In the genomic region with DNA sequence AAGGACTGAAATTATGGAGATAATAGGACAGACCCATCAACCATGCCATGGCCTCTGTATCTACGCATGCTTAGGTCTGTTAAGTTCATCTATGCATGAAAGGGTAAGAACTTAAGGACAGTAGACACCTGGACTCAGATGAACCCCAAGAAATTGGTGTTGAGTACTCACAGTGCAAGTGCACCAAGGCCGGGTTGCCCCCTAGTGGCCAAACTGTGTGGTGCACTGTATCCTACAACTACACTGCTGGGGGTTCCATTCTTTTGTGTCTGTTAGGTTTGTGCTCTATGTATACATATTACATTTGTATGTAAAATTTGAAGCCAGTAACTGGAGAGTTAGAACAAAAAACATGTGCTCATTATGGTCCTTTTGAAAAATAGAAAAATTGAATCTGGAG, we compare ENCODE assay signal across 9 mouse cellular contexts.
A peak's percentile ranks its signal among the peaks of the same experiment; 100 is the strongest.
DNase-seq lines count a peak whose midpoint lies in the region; ATAC-seq and TF ChIP-seq lines count a peak whose summit lies in the region.
"Had no signal": no experiment of that assay in that cellular context is flagged by ENCODE, and none has a peak within 500 bp of the region (broad histone marks: within the 10 kb centered on the region; RNA-seq: fewer than 3 reads in every experiment).

No protein-coding gene starts in this region.

- H3K9ac ChIP-seq in liver, embryonic 12.5 days = no peak overlapping the region
- no peak overlapping the region for H3K9ac ChIP-seq in ES-Bruce4 (ENCODE audit: low read depth, poor library complexity, severe bottlenecking)
- H3K9ac ChIP-seq in liver, postnatal 0 days (replicated peaks) = no peak overlapping the region

- TF ChIP-seq EP300 in ES-Bruce4 (IDR thresholded peaks at IDR 0.05; ENCODE audit: insufficient read depth, low read depth, low read length) = no peak
- TF ChIP-seq EP300 in liver, postnatal 0 days (IDR thresholded peaks at IDR 0.05; ENCODE audit: low read depth) = no peak

- no peak for DNase-seq in cerebellum, adult 2 months
- no peak for DNase-seq in cerebellum, adult 9-11 months
- DNase-seq in liver = peak; percentile 20
- peak; percentile 57 for DNase-seq in liver, postnatal 0 days
- DNase-seq in T-cell, adult 2 months (ENCODE audit: low spot score) = no peak

- H3K27ac ChIP-seq in cerebellum, adult 2 months (ENCODE audit: insufficient read depth, low read length) = no peak overlapping the region
- H3K27ac ChIP-seq in liver, embryonic 12.5 days = no peak overlapping the region
- H3K27ac ChIP-seq in ES-Bruce4 (ENCODE audit: insufficient read depth, low read length) = no peak overlapping the region
- H3K27ac ChIP-seq in cortical plate, adult 2 months (ENCODE audit: insufficient read depth, low read length) = no peak overlapping the region
- no peak overlapping the region for H3K27ac ChIP-seq in liver, postnatal 0 days (ENCODE audit: low read depth)

- peak; percentile 35; the same call in 1 of the 2 replicates for TF ChIP-seq CTCF in cerebellum, adult 2 months (IDR thresholded peaks at IDR 0.05; ENCODE audit: borderline replicate concordance, insufficient read depth, low read depth, low read length)
- TF ChIP-seq CTCF in ES-Bruce4 (IDR thresholded peaks at IDR 0.05; ENCODE audit: low read depth, low read length) = peak; percentile 75
- TF ChIP-seq CTCF in cortical plate, adult 2 months (IDR thresholded peaks at IDR 0.05; ENCODE audit: extremely low read depth, insufficient read depth, low read length) = peak; percentile 20; the same call in 1 of the 2 replicates
- TF ChIP-seq CTCF in liver, postnatal 0 days (IDR thresholded peaks at IDR 0.05; ENCODE audit: low read depth) = peak; percentile 77

- no peak for TF ChIP-seq POLR2A in cerebellum, adult 2 months (IDR thresholded peaks at IDR 0.05; ENCODE audit: borderline replicate concordance, insufficient read depth, low read length)
- TF ChIP-seq POLR2A in ES-Bruce4 (IDR thresholded peaks at IDR 0.05; ENCODE audit: insufficient read depth, low read length) = no peak
- no peak for TF ChIP-seq POLR2A in cortical plate, adult 2 months (IDR thresholded peaks at IDR 0.05; ENCODE audit: extremely low read depth, insufficient read depth, low read length)

- H3K4me2 ChIP-seq in liver, embryonic 12.5 days = no peak overlapping the region
- H3K4me2 ChIP-seq in liver, postnatal 0 days (ENCODE audit: low read depth, low read length) = no peak overlapping the region

- no peaks in the 10 kb centered on the region for H3K36me3 ChIP-seq in liver, embryonic 12.5 days
- H3K36me3 ChIP-seq in ES-Bruce4 (ENCODE audit: control insufficient read depth, insufficient read depth, low read length, poor library complexity, severe bottlenecking) = no peaks in the 10 kb centered on the region
- H3K36me3 ChIP-seq in liver, postnatal 0 days (replicated peaks; ENCODE audit: insufficient read depth, low read length) = no peaks in the 10 kb centered on the region

- ATAC-seq in liver, embryonic 12.5 days = no peak
- no peak for ATAC-seq in liver, postnatal 0 days

- no peaks in the 10 kb centered on the region for H3K27me3 ChIP-seq in cerebellum, adult 2 months (ENCODE audit: control insufficient read depth, insufficient read depth, low read length)
- H3K27me3 ChIP-seq in liver, embryonic 12.5 days (replicated peaks) = no peaks in the 10 kb centered on the region
- no peaks in the 10 kb centered on the region for H3K27me3 ChIP-seq in ES-Bruce4 (ENCODE audit: control insufficient read depth, insufficient read depth, low read length, poor library complexity, severe bottlenecking)
- no peaks in the 10 kb centered on the region for H3K27me3 ChIP-seq in liver, postnatal 0 days (ENCODE audit: insufficient read depth, low read length)

- no peak overlapping the region for H3K4me3 ChIP-seq in cerebellum, adult 2 months (replicated peaks; ENCODE audit: insufficient read depth, low read depth, low read length)
- H3K4me3 ChIP-seq in liver, embryonic 12.5 days = no peak overlapping the region
- no peak overlapping the region for H3K4me3 ChIP-seq in ES-Bruce4 (ENCODE audit: low read depth, low read length)
- H3K4me3 ChIP-seq in cortical plate, adult 2 months (ENCODE audit: insufficient read depth, low read length) = no peak overlapping the region
- no peak overlapping the region for H3K4me3 ChIP-seq in liver, postnatal 0 days (ENCODE audit: low read depth, low read length)
- H3K4me3 ChIP-seq: myocyte had no signal

- H3K4me1 ChIP-seq in cerebellum, adult 2 months (ENCODE audit: control insufficient read depth, insufficient read depth, low read length) = no peaks in the 10 kb centered on the region
- no peaks in the 10 kb centered on the region for H3K4me1 ChIP-seq in liver, embryonic 12.5 days
- H3K4me1 ChIP-seq in ES-Bruce4 (ENCODE audit: control insufficient read depth, insufficient read depth, low read length) = no peaks in the 10 kb centered on the region
- H3K4me1 ChIP-seq in cortical plate, adult 2 months (ENCODE audit: control insufficient read depth, insufficient read depth, low read length) = no peaks in the 10 kb centered on the region
- H3K4me1 ChIP-seq in liver, postnatal 0 days (ENCODE audit: insufficient read depth) = peaks cover 4% of the 10 kb centered on the region; the same call in 1 of the 2 replicates

- H3K9me3 ChIP-seq in liver, embryonic 12.5 days (replicated peaks) = peaks cover 11% of the 10 kb centered on the region; the same call in 1 of the 2 replicates
- H3K9me3 ChIP-seq in ES-Bruce4 (replicated peaks; ENCODE audit: control insufficient read depth, insufficient read depth, low read length, poor library complexity, severe bottlenecking) = peaks cover 19% of the 10 kb centered on the region
- H3K9me3 ChIP-seq in liver, postnatal 0 days (ENCODE audit: low read length) = no peaks in the 10 kb centered on the region

- WGBS in cerebellum, adult 2 months = 56% methylated on average over 2 of the region's 2 CpGs
- WGBS in liver, embryonic 12.5 days (ENCODE audit: insufficient replicate concordance) = 44% methylated on average over 2 of the region's 2 CpGs
- WGBS in liver, postnatal 0 days (ENCODE audit: insufficient replicate concordance) = 49% methylated on average over 2 of the region's 2 CpGs

Comparison
In these comparisons a context has a peak if more than half of its experiments do, and no peak if none do; other contexts are left out.
1. DNase-seq: peak in liver (single experiment) and liver, postnatal 0 days (single experiment); none in cerebellum, adult 2 months (0 of 2), cerebellum, adult 9-11 months (single experiment) and T-cell, adult 2 months (single experiment).
2. CTCF ChIP-seq: peak in every context shown above with its lines; median percentile 77 in liver, postnatal 0 days; 75 in ES-Bruce4; 35 in cerebellum, adult 2 months; 20 in cortical plate, adult 2 months.